Mouse (Mus musculus): Measurements from ENCODE around the gene Ptcra. TPM values are rescaled to one million over a fixed set of nuclear protein-coding genes. Genes with fewer than 3 reads are reported as not detected.

Ptcra gene
- polyA plus RNA-seq, 1 experiment = 0.23 TPM

- no peaks in the 10 kb centered on the region for H3K4me1 ChIP-seq (ENCODE audit: control insufficient read depth, insufficient read depth, low read length)
- 0 out of 2 replicates have a peak, but pooled peaks cover 1% of the 10 kb centered on the region for H3K36me3 ChIP-seq (ENCODE audit: control insufficient read depth, insufficient read depth, low read length)
- TF ChIP-seq CTCF (IDR thresholded peaks at IDR 0.05; ENCODE audit: control insufficient read depth, insufficient read depth, insufficient replicate concordance, low read depth, low read length) = no peak
- TF ChIP-seq POLR2A (IDR thresholded peaks at IDR 0.05; ENCODE audit: control insufficient read depth, low read depth, low read length) = no peak
- H3K27me3 ChIP-seq (ENCODE audit: control insufficient read depth, insufficient read depth, low read length) = no peaks in the 10 kb centered on the region
- H3K27ac ChIP-seq (ENCODE audit: control insufficient read depth, insufficient read depth, low read depth, low read length) = no peak overlapping the region
- H3K4me3 ChIP-seq (ENCODE audit: control insufficient read depth, low read depth, low read length) = no peak overlapping the region
These were observed 22.2 kb downstream of the Ptcra start for GRCm38 (mm10) chr17:46741305-46741704.

GRCm38 (mm10) chr17:46736160-46736559, 27.4 kb downstream of the Ptcra start:
- H3K27me3 ChIP-seq (ENCODE audit: control insufficient read depth, insufficient read depth, low read length) = no peaks in the 10 kb centered on the region
- H3K36me3 ChIP-seq (ENCODE audit: control insufficient read depth, insufficient read depth, low read length) = no peaks in the 10 kb centered on the region
- no peak overlapping the region for H3K4me3 ChIP-seq (ENCODE audit: control insufficient read depth, low read depth, low read length)
- no peaks in the 10 kb centered on the region for H3K4me1 ChIP-seq (ENCODE audit: control insufficient read depth, insufficient read depth, low read length)
- no peak overlapping the region for H3K27ac ChIP-seq (ENCODE audit: control insufficient read depth, insufficient read depth, low read depth, low read length)
- TF ChIP-seq POLR2A (IDR thresholded peaks at IDR 0.05; ENCODE audit: control insufficient read depth, low read depth, low read length) (no peak), CTCF (IDR thresholded peaks at IDR 0.05; ENCODE audit: control insufficient read depth, insufficient read depth, insufficient replicate concordance, low read depth, low read length) (peak; percentile 74; the same call in 1 of the 2 replicates)

- no peak for TF ChIP-seq POLR2A (IDR thresholded peaks at IDR 0.05; ENCODE audit: control insufficient read depth, low read depth, low read length)
- no peak for TF ChIP-seq CTCF (IDR thresholded peaks at IDR 0.05; ENCODE audit: control insufficient read depth, insufficient read depth, insufficient replicate concordance, low read depth, low read length)
- Histone ChIP-seq H3K27me3 (ENCODE audit: control insufficient read depth, insufficient read depth, low read length) (no peaks in the 10 kb centered on the region), H3K27ac (ENCODE audit: control insufficient read depth, insufficient read depth, low read depth, low read length) (0 out of 2 replicates have a peak overlapping the region, but pooled peaks have one; percentile 8), H3K4me1 (ENCODE audit: control insufficient read depth, insufficient read depth, low read length) (no peaks in the 10 kb centered on the region), H3K4me3 (ENCODE audit: control insufficient read depth, low read depth, low read length) (no peak overlapping the region), H3K36me3 (ENCODE audit: control insufficient read depth, insufficient read depth, low read length) (no peaks in the 10 kb centered on the region)
These were observed 28.2 kb downstream of the Ptcra start for GRCm38 (mm10) chr17:46735287-46735686.

- Histone ChIP-seq H3K36me3 (ENCODE audit: control insufficient read depth, insufficient read depth, low read length) (no peaks in the 10 kb centered on the region), H3K4me1 (ENCODE audit: control insufficient read depth, insufficient read depth, low read length) (peaks cover 1% of the 10 kb centered on the region), H3K27me3 (ENCODE audit: control insufficient read depth, insufficient read depth, low read length) (no peaks in the 10 kb centered on the region), H3K4me3 (ENCODE audit: control insufficient read depth, low read depth, low read length) (no peak overlapping the region), H3K27ac (ENCODE audit: control insufficient read depth, insufficient read depth, low read depth, low read length) (no peak overlapping the region)
- TF ChIP-seq CTCF (IDR thresholded peaks at IDR 0.05; ENCODE audit: control insufficient read depth, insufficient read depth, insufficient replicate concordance, low read depth, low read length) (no peak), POLR2A (IDR thresholded peaks at IDR 0.05; ENCODE audit: control insufficient read depth, low read depth, low read length) (no peak)
These were observed 29.5 kb downstream of the Ptcra start for GRCm38 (mm10) chr17:46734055-46734454.

GRCm38 (mm10) chr17:46728904-46729318, 34.6 kb downstream of the Ptcra start, which contains the start of gene Gnmt:
Gnmt (minus strand) TSS chr17:46729168.
- Histone ChIP-seq H3K4me1 (ENCODE audit: control insufficient read depth, insufficient read depth, low read length) (peaks cover 8% of the 10 kb centered on the region), H3K27ac (ENCODE audit: control insufficient read depth, insufficient read depth, low read depth, low read length) (no peak within 1 kb of the TSS), H3K27me3 (ENCODE audit: control insufficient read depth, insufficient read depth, low read length) (no peaks in the 10 kb centered on the region), H3K36me3 (ENCODE audit: control insufficient read depth, insufficient read depth, low read length) (no peaks in the 10 kb centered on the region), H3K4me3 (ENCODE audit: control insufficient read depth, low read depth, low read length) (peak within 1 kb of the TSS; percentile 14)
- TF ChIP-seq CTCF (IDR thresholded peaks at IDR 0.05; ENCODE audit: control insufficient read depth, insufficient read depth, insufficient replicate concordance, low read depth, low read length) = no peak
- no peak for TF ChIP-seq POLR2A (IDR thresholded peaks at IDR 0.05; ENCODE audit: control insufficient read depth, low read depth, low read length)

- Histone ChIP-seq H3K27me3 (ENCODE audit: control insufficient read depth, insufficient read depth, low read length) (no peaks in the 10 kb centered on the region), H3K36me3 (ENCODE audit: control insufficient read depth, insufficient read depth, low read length) (no peaks in the 10 kb centered on the region), H3K27ac (ENCODE audit: control insufficient read depth, insufficient read depth, low read depth, low read length) (no peak overlapping the region), H3K4me1 (ENCODE audit: control insufficient read depth, insufficient read depth, low read length) (peaks cover 8% of the 10 kb centered on the region), H3K4me3 (ENCODE audit: control insufficient read depth, low read depth, low read length) (peak overlapping the region; percentile 14)
- TF ChIP-seq CTCF (IDR thresholded peaks at IDR 0.05; ENCODE audit: control insufficient read depth, insufficient read depth, insufficient replicate concordance, low read depth, low read length) (no peak), POLR2A (IDR thresholded peaks at IDR 0.05; ENCODE audit: control insufficient read depth, low read depth, low read length) (no peak)
These were observed 35.0 kb downstream of the Ptcra start for GRCm38 (mm10) chr17:46728496-46728895.

GRCm38 (mm10) chr17:46728021-46728420, 35.5 kb downstream of the Ptcra start:
- TF ChIP-seq POLR2A (IDR thresholded peaks at IDR 0.05; ENCODE audit: control insufficient read depth, low read depth, low read length) = no peak
- peak; percentile 26; the same call in 1 of the 2 replicates for TF ChIP-seq CTCF (IDR thresholded peaks at IDR 0.05; ENCODE audit: control insufficient read depth, insufficient read depth, insufficient replicate concordance, low read depth, low read length)
- H3K4me3 ChIP-seq (ENCODE audit: control insufficient read depth, low read depth, low read length) = no peak overlapping the region
- no peak overlapping the region for H3K27ac ChIP-seq (ENCODE audit: control insufficient read depth, insufficient read depth, low read depth, low read length)
- H3K4me1 ChIP-seq (ENCODE audit: control insufficient read depth, insufficient read depth, low read length) = peaks cover 8% of the 10 kb centered on the region
- H3K36me3 ChIP-seq (ENCODE audit: control insufficient read depth, insufficient read depth, low read length) = no peaks in the 10 kb centered on the region
- no peaks in the 10 kb centered on the region for H3K27me3 ChIP-seq (ENCODE audit: control insufficient read depth, insufficient read depth, low read length)
